Mouse (Mus musculus) urinary bladder, adult 18-20 months (tissue): ENCODE data around the gene Fkbp10.
A peak's percentile ranks its signal among the peaks of the same experiment; 100 is the strongest.

ENCODE experiments used
- DNase-seq, 2 experiments: peaks; one replicate each; pipeline ENCODE4 v3.0.0; 2022; ENCODE audit warnings: low spot score in 2 of 2, mixed read lengths in 2 of 2

Fkbp10 gene

GRCm38 (mm10) chr11:100471352-100472196, 56.1 kb downstream of the Fkbp10 start:
- DNase-seq = no peak

GRCm38 (mm10) chr11:100472197-100472934, 56.9 kb downstream of the Fkbp10 start, which contains the start of gene Klhl11:
Gene Klhl11, minus strand, starts transcription at chr11:100472741.
- peak; percentile 78 to 85 for DNase-seq

- DNase-seq = no peak
These were observed 57.4 kb downstream of the Fkbp10 start for GRCm38 (mm10) chr11:100472935-100473295.
